In genomic region chr12:80063402-80064150, GRCm38 (mm10) we compare ENCODE assay signal across 9 mouse cellular contexts. TPM values are rescaled to one million over a fixed set of nuclear protein-coding genes. Genes with fewer than 3 reads are reported as not detected.
A peak's percentile ranks its signal among the peaks of the same experiment; 100 is the strongest.
DNase-seq lines count a peak whose midpoint lies in the region; ATAC-seq and TF ChIP-seq lines count a peak whose summit lies in the region.
"Had no signal": no experiment of that assay in that cellular context is flagged by ENCODE, and none has a peak within 500 bp of the region (broad histone marks: within the 10 kb centered on the region; RNA-seq: fewer than 3 reads in every experiment).

No protein-coding gene starts in this region.

- DNase-seq in intestine, embryonic 14.5 days (ENCODE audit: low spot score) = no peak
- DNase-seq in forebrain, postnatal 0 days = no peak
- DNase-seq in midbrain, embryonic 10.5 days (ENCODE audit: low spot score) = peak; percentile 34
- no peak for DNase-seq in adrenal gland, postnatal 36 days
- DNase-seq in spleen, adult 12 weeks (ENCODE audit: low spot score) = no peak
- no peak for DNase-seq in ovary, postnatal 10 days (ENCODE audit: low spot score)
- DNase-seq: lung, postnatal 14 days had no signal

- WGBS in intestine, embryonic 14.5 days = 55% methylated on average over 7 of the region's 7 CpGs
- WGBS in intestine, embryonic 16.5 days = 53% methylated on average over 7 of the region's 7 CpGs
- 18% methylated on average over 7 of the region's 7 CpGs for WGBS in forebrain, postnatal 0 days
- 22% methylated on average over 7 of the region's 7 CpGs for WGBS in midbrain, embryonic 10.5 days

- H3K36me3 ChIP-seq in intestine, embryonic 14.5 days (ENCODE audit: control insufficient read depth, insufficient read depth, low read length) = no peaks in the 10 kb centered on the region
- H3K36me3 ChIP-seq in intestine, embryonic 16.5 days (ENCODE audit: control insufficient read depth, insufficient read depth, low read length) = no peaks in the 10 kb centered on the region
- no peaks in the 10 kb centered on the region for H3K36me3 ChIP-seq in forebrain, postnatal 0 days (ENCODE audit: insufficient read depth)
- H3K36me3 ChIP-seq in midbrain, embryonic 10.5 days = no peaks in the 10 kb centered on the region

- H3K9ac ChIP-seq in intestine, embryonic 14.5 days (ENCODE audit: low read length) = no peak overlapping the region
- no peak overlapping the region for H3K9ac ChIP-seq in intestine, embryonic 16.5 days (ENCODE audit: low read depth, low read length)
- H3K9ac ChIP-seq in forebrain, postnatal 0 days = no peak overlapping the region

- H3K4me3 ChIP-seq in intestine, embryonic 14.5 days (ENCODE audit: low read depth, low read length) = no peak overlapping the region
- H3K4me3 ChIP-seq in intestine, embryonic 16.5 days (ENCODE audit: low read length) = no peak overlapping the region
- no peak overlapping the region for H3K4me3 ChIP-seq in bone marrow macrophage, adult 2 months (ENCODE audit: insufficient read depth, low read length)
- H3K4me3 ChIP-seq in forebrain, postnatal 0 days (ENCODE audit: low read depth, low read length) = no peak overlapping the region
- H3K4me3 ChIP-seq in midbrain, embryonic 10.5 days = peak overlapping the region; percentile 36

- no peak for TF ChIP-seq CTCF in bone marrow macrophage, adult 2 months (IDR thresholded peaks at IDR 0.05; ENCODE audit: low read depth, low read length)
- TF ChIP-seq CTCF in forebrain, postnatal 0 days (IDR thresholded peaks at IDR 0.05; ENCODE audit: low read depth) = no peak

- no peaks in the 10 kb centered on the region for H3K9me3 ChIP-seq in intestine, embryonic 14.5 days (ENCODE audit: control insufficient read depth, low read length)
- H3K9me3 ChIP-seq in intestine, embryonic 16.5 days (ENCODE audit: control insufficient read depth, low read length) = no peaks in the 10 kb centered on the region
- H3K9me3 ChIP-seq in forebrain, postnatal 0 days (ENCODE audit: low read length) = no peaks in the 10 kb centered on the region
- no peaks in the 10 kb centered on the region for H3K9me3 ChIP-seq in midbrain, embryonic 10.5 days (replicated peaks)

- H3K4me1 ChIP-seq in intestine, embryonic 14.5 days (replicated peaks; ENCODE audit: control insufficient read depth, insufficient read depth, low read length) = peaks cover 42% of the 10 kb centered on the region
- peaks cover 39% of the 10 kb centered on the region for H3K4me1 ChIP-seq in intestine, embryonic 16.5 days (ENCODE audit: control insufficient read depth, insufficient read depth, low read length)
- H3K4me1 ChIP-seq in bone marrow macrophage, adult 2 months (ENCODE audit: control insufficient read depth, insufficient read depth, low read length) = peaks cover 45% of the 10 kb centered on the region
- H3K4me1 ChIP-seq in forebrain, postnatal 0 days (ENCODE audit: insufficient read depth) = peaks cover 26% of the 10 kb centered on the region; the same call in 1 of the 2 replicates
- H3K4me1 ChIP-seq in midbrain, embryonic 10.5 days = peaks cover 78% of the 10 kb centered on the region

- no peak for ATAC-seq in intestine, embryonic 14.5 days (replicated peaks; ENCODE audit: low FRiP score, low TSS enrichment, low read depth)
- ATAC-seq in intestine, embryonic 16.5 days = no peak
- no peak for ATAC-seq in forebrain, postnatal 0 days

- no peak for TF ChIP-seq POLR2A in bone marrow macrophage, adult 2 months (IDR thresholded peaks at IDR 0.05; ENCODE audit: borderline replicate concordance, low read depth, low read length)

- H3K27me3 ChIP-seq in intestine, embryonic 14.5 days (replicated peaks; ENCODE audit: control insufficient read depth, insufficient read depth, low read length) = no peaks in the 10 kb centered on the region
- no peaks in the 10 kb centered on the region for H3K27me3 ChIP-seq in intestine, embryonic 16.5 days (replicated peaks; ENCODE audit: control insufficient read depth, insufficient read depth, low read length)
- no peaks in the 10 kb centered on the region for H3K27me3 ChIP-seq in forebrain, postnatal 0 days (ENCODE audit: insufficient read depth, low read length)
- no peaks in the 10 kb centered on the region for H3K27me3 ChIP-seq in midbrain, embryonic 10.5 days (ENCODE audit: low read depth, poor library complexity, severe bottlenecking)

- peak overlapping the region; percentile 92; the same call in 1 of the 2 replicates for H3K27ac ChIP-seq in intestine, embryonic 14.5 days (ENCODE audit: low read depth)
- H3K27ac ChIP-seq in intestine, embryonic 16.5 days (ENCODE audit: low read length) = no peak overlapping the region; the same call in 1 of the 2 replicates
- peak overlapping the region; percentile 0; the same call in 1 of the 2 replicates for H3K27ac ChIP-seq in bone marrow macrophage, adult 2 months (ENCODE audit: insufficient read depth, low read depth, low read length)
- H3K27ac ChIP-seq in forebrain, postnatal 0 days (ENCODE audit: low read depth, low read length) = peak overlapping the region; percentile 71
- peak overlapping the region; percentile 95 for H3K27ac ChIP-seq in midbrain, embryonic 10.5 days (replicated peaks)

- H3K4me2 ChIP-seq in intestine, embryonic 14.5 days (ENCODE audit: low read length) = no peak overlapping the region
- no peak overlapping the region for H3K4me2 ChIP-seq in intestine, embryonic 16.5 days (ENCODE audit: low read depth, low read length)
- H3K4me2 ChIP-seq in forebrain, postnatal 0 days (ENCODE audit: low read depth) = no peak overlapping the region

RNA-seq across cellular contexts. Expression of gene Zfp36l1, which starts 49.2 kb away (rescaled TPM):
- polyA plus RNA-seq in intestine, embryonic 14.5 days (2014; fragmentation: Nextera tagmentation; extraction: Ambion mirVana) = 159 and 165 TPM in 2 replicates
- polyA plus RNA-seq in intestine, embryonic 16.5 days (2015; fragmentation: Nextera tagmentation; extraction: Ambion mirVana) = 79.7 and 89.1 TPM in 2 replicates
- 265 and 268 TPM in 2 replicates for polyA plus RNA-seq in bone marrow macrophage, adult 2 months (2012; ENCODE audit: insufficient read depth, insufficient read length, missing spikeins)
- 15.3 and 24.1 TPM in 2 replicates for total RNA-seq in forebrain, postnatal 0 days (2014; rRNA removed)
- 37.0 and 43.8 TPM in 2 replicates for polyA plus RNA-seq in forebrain, postnatal 0 days (2015; fragmentation: Nextera tagmentation; extraction: Ambion mirVana)
- polyA plus RNA-seq in midbrain, embryonic 10.5 days (2016; fragmentation: Nextera tagmentation; extraction: Ambion mirVana) = 127 and 141 TPM in 2 replicates
- 100 to 1,000 TPM; 230 to 283 TPM for total RNA-seq in adrenal gland, postnatal 36 days (2021)
